Mouse (Mus musculus) liver, embryonic 15.5 days (tissue): ENCODE results near the gene Olfr550. TPM values are rescaled to one million over a fixed set of nuclear protein-coding genes. Genes with fewer than 3 reads are reported as not detected.

Source experiments
- ATAC-seq: fragments of 200-750 bp; cut with Nextera tagmentation; 2 replicates; pipeline ENCODE4 v1.8.0; 2017; ENCODE audit warnings: moderate number of reproducible peaks, mild to moderate bottlenecking, moderate library complexity; ENCODE audit not compliant: insufficient read depth
- H3K27ac ChIP-seq: fragments of 300-500 bp; sonication (generic); replicated peaks from 2 replicates; pipeline ENCODE4 v1.5.1; 2015; ENCODE audit warnings: mild to moderate bottlenecking, inconsistent platforms
- H3K27me3 ChIP-seq: fragments of 300-500 bp; sonication (generic); 2 replicates; pipeline ENCODE4 v1.6.1; 2015; ENCODE audit warnings: mild to moderate bottlenecking, inconsistent platforms
- H3K36me3 ChIP-seq: fragments of 300-500 bp; sonication (generic); replicated peaks from 2 replicates; pipeline ENCODE4 v1.6.1; 2015; ENCODE audit warnings: moderate library complexity, mild to moderate bottlenecking, inconsistent platforms
- H3K4me1 ChIP-seq: fragments of 300-500 bp; sonication (generic); replicated peaks from 2 replicates; pipeline ENCODE4 v1.6.1; 2015; ENCODE audit warnings: inconsistent platforms
- H3K4me2 ChIP-seq: fragments of 300-500 bp; sonication (generic); 2 replicates; pipeline ENCODE4 v1.6.1; 2015; ENCODE audit warnings: moderate library complexity, mild to moderate bottlenecking, inconsistent platforms
- H3K4me3 ChIP-seq: fragments of 300-500 bp; sonication (generic); replicated peaks from 2 replicates; pipeline ENCODE4 v1.5.1; 2015; ENCODE audit warnings: mild to moderate bottlenecking, inconsistent platforms
- H3K9ac ChIP-seq: fragments of 300-500 bp; sonication (generic); 2 replicates; pipeline ENCODE4 v1.6.1; 2015; ENCODE audit warnings: moderate library complexity, mild to moderate bottlenecking, inconsistent platforms
- H3K9me3 ChIP-seq: fragments of 300-500 bp; sonication (generic); replicated peaks from 2 replicates; pipeline ENCODE4 v1.6.1; 2016; ENCODE audit warnings: inconsistent platforms
- WGBS: fragments of 180-500 bp; shearing (Covaris S2); methylation state at CpG from one replicate; pipeline ENCODE4 v1.1.7; 2015; ENCODE audit warnings: mixed read lengths; ENCODE audit not compliant: insufficient replicate concordance; 5-methylcytosine and 5-hydroxymethylcytosine counted together
- polyA plus RNA-seq: library from polyadenylated mRNA; unstranded; fragments of >200 nt; fragmentation: Nextera tagmentation; extraction: Ambion mirVana; gene quantifications from 2 replicates; pipeline ENCODE4 v1.2.1, GENCODE M21; 2015

Gene Olfr550
- polyA plus RNA-seq, result not detected in 2 replicates

DNA sequence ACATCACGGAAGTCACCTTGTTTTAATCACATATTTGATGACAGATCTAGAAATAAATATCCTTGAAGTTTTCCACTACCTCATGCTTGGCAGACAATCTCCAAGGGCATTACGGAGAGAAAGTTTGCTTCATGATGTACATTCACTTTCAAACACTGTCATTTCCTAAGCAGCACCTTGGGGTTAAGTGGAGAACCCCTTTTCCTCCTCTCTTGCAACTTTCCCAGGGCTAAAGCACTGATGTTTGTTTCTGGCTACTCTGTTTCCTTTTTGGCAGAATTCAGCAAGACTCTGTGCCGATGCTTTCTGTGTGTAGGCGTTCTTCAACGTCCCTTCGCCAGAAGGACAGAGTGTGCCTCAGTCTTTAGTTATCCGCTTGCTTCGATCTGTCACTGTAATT is at the start of gene Olfr550:
TSS of gene Olfr550 (plus strand) at position 301 of the 400 bp plus-strand sequence.
- no peaks in the 10 kb centered on the region for H3K9me3 ChIP-seq
- H3K27ac ChIP-seq, result no peak within 1 kb of the TSS
- H3K9ac ChIP-seq, result no peak within 1 kb of the TSS
- ATAC-seq, result no peak
- H3K4me3 ChIP-seq, result no peak within 1 kb of the TSS
- H3K4me2 ChIP-seq, result no peak within 1 kb of the TSS
- H3K4me1 ChIP-seq, result no peaks in the 10 kb centered on the region
- no peaks in the 10 kb centered on the region for H3K27me3 ChIP-seq
- WGBS, result 75% methylated on average over 8 of the region's 8 CpGs
- H3K36me3 ChIP-seq, result no peaks in the 10 kb centered on the region

DNA sequence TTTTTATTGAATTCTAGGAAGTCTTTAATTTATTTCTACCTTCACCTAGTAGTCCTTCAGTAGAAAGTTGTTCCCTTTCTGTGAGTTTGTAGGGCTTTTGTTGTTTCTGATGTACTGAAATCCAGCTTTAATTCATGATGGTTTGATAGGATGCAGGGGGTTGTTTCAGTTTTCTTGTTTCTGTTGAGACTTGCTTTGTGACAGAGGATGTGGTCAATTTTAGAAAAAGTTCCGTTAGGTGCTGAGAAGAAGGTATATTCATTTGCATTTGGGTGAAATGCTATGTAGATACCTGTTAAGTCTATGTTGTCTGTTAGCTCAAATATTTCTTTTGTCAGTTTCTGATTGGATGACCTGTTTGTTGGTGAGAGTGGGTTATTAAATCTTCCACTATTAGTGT is 42.2 kb upstream of the Olfr550 start:
- Histone ChIP-seq H3K4me2 (no peak overlapping the region), H3K9ac (no peak overlapping the region), H3K4me3 (no peak overlapping the region), H3K27ac (no peak overlapping the region), H3K36me3 (no peaks in the 10 kb centered on the region), H3K9me3 (no peaks in the 10 kb centered on the region), H3K4me1 (no peaks in the 10 kb centered on the region), H3K27me3 (no peaks in the 10 kb centered on the region)
- WGBS, result 52% methylated on average over 1 of the region's 1 CpGs
- ATAC-seq, result no peak

- Histone ChIP-seq H3K27ac (no peak within 1 kb of the TSS), H3K4me1 (no peaks in the 10 kb centered on the region), H3K9me3 (no peaks in the 10 kb centered on the region), H3K9ac (no peak within 1 kb of the TSS), H3K27me3 (no peaks in the 10 kb centered on the region), H3K4me2 (no peak within 1 kb of the TSS), H3K4me3 (no peak within 1 kb of the TSS), H3K36me3 (no peaks in the 10 kb centered on the region)
- 36% methylated on average over 1 of the region's 1 CpGs for WGBS
- ATAC-seq, result no peak
Measured at GRCm38 (mm10) chr7:102534449-102534848, 36.8 kb upstream of the Olfr550 start, which contains the start of gene Olfr547. Gene Olfr547 (plus strand): TSS chr7:102534749.

- no peaks in the 10 kb centered on the region for H3K36me3 ChIP-seq
- no peak for ATAC-seq
- no peak within 1 kb of the TSS for H3K4me3 ChIP-seq
- no peaks in the 10 kb centered on the region for H3K9me3 ChIP-seq
- no peaks in the 10 kb centered on the region for H3K4me1 ChIP-seq
- WGBS, result 57% methylated on average over 2 of the region's 2 CpGs
- H3K9ac ChIP-seq, result no peak within 1 kb of the TSS
- no peak within 1 kb of the TSS for H3K4me2 ChIP-seq
- H3K27ac ChIP-seq, result no peak within 1 kb of the TSS
- H3K27me3 ChIP-seq, result no peaks in the 10 kb centered on the region
Measured at GRCm38 (mm10) chr7:102540596-102540995, 30.6 kb upstream of the Olfr550 start, which contains the start of gene Olfr548-ps1. Gene Olfr548-ps1 (plus strand): TSS chr7:102540896.

- no peaks in the 10 kb centered on the region for H3K36me3 ChIP-seq
- ATAC-seq, result no peak
- H3K4me3 ChIP-seq, result no peak overlapping the region
- 27% methylated on average over 3 of the region's 3 CpGs for WGBS
- H3K27me3 ChIP-seq, result no peaks in the 10 kb centered on the region
- H3K4me1 ChIP-seq, result no peaks in the 10 kb centered on the region
- H3K9me3 ChIP-seq, result no peaks in the 10 kb centered on the region
- H3K4me2 ChIP-seq, result no peak overlapping the region
- no peak overlapping the region for H3K27ac ChIP-seq
- no peak overlapping the region for H3K9ac ChIP-seq
Measured at GRCm38 (mm10) chr7:102541251-102541650, 30.0 kb upstream of the Olfr550 start.

- no peak for ATAC-seq
- Histone ChIP-seq H3K4me3 (no peak within 1 kb of the TSS), H3K36me3 (no peaks in the 10 kb centered on the region), H3K4me1 (no peaks in the 10 kb centered on the region), H3K27ac (no peak within 1 kb of the TSS), H3K4me2 (no peak within 1 kb of the TSS), H3K27me3 (no peaks in the 10 kb centered on the region), H3K9me3 (no peaks in the 10 kb centered on the region), H3K9ac (no peak within 1 kb of the TSS)
- WGBS, result 63% methylated on average over 3 of the region's 3 CpGs
Measured at GRCm38 (mm10) chr7:102549570-102549969, 21.7 kb upstream of the Olfr550 start, which contains the start of gene Olfr549. Gene Olfr549 (plus strand): TSS chr7:102549870.

GRCm38 (mm10) chr7:102553279-102553678 is 18.0 kb upstream of the Olfr550 start:
- no peak for ATAC-seq
- Histone ChIP-seq H3K4me2 (no peak overlapping the region), H3K36me3 (no peaks in the 10 kb centered on the region), H3K4me1 (no peaks in the 10 kb centered on the region), H3K9ac (no peak overlapping the region), H3K4me3 (no peak overlapping the region), H3K27me3 (no peaks in the 10 kb centered on the region), H3K9me3 (no peaks in the 10 kb centered on the region), H3K27ac (no peak overlapping the region)
- WGBS, result 42% methylated on average over 3 of the region's 3 CpGs

DNA sequence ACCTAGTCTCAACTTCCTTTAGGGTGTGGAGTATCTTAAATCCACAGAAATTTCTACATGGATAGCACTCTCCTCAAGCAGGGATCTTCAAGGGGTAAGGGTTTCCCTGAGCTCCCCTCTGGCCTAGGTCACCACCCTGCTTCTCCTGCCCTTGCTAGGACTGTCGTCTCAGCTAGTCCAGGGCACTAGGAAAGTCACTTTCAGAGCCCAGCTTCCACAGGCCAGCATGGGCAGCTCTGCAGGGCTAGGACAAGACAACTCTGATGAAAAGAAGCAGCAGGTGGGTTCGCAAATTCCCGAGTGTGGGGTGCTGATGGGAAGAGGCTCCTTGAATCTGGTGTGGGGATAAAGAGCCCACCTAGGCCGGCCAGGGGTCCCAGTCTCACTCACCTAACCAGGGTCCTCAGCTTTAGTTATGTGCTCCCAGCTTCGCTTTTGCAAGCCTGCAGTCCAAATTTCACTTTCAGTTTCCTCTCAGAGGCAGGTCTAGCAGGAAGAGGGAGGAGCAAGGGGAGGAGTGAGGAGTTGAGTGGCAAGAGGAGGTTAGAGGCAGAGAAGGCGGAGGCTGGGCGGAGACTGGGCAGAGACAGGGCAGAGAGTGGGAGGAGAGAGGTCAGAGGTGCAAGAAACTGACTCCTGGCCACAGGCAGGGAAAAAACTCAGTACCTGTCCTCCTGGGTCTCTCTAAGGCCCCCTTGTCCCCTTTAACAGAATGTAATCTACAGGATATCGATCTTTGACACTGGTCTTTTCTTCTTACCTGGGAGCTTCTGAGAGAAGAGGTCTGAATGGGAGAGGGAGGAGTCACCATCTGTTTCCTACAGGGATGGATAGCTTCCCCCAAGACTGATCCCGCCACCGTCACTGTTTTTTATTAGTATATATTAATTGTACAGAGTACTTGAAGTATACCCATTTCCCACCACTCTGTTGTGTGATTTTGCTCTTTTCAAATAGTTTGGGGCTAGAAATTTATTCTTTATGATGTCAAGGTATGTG is 5.9 kb upstream of the Olfr550 start, which contains the start of gene Trim21:
TSS of gene Trim21 (minus strand) at position 488 of the 999 bp plus-strand sequence.
- H3K36me3 ChIP-seq, result peaks cover 24% of the 10 kb centered on the region
- ATAC-seq, result peak; percentile 99
- peak within 1 kb of the TSS; percentile 64 for H3K9ac ChIP-seq
- peak within 1 kb of the TSS; percentile 75 for H3K4me3 ChIP-seq
- peak within 1 kb of the TSS; percentile 65 for H3K27ac ChIP-seq
- peaks cover 19% of the 10 kb centered on the region for H3K4me1 ChIP-seq
- 6% methylated on average over 10 of the region's 10 CpGs for WGBS
- no peaks in the 10 kb centered on the region for H3K27me3 ChIP-seq
- no peaks in the 10 kb centered on the region for H3K9me3 ChIP-seq
- H3K4me2 ChIP-seq, result peak within 1 kb of the TSS; percentile 83

GRCm38 (mm10) chr7:102566219-102566618 is 5.0 kb upstream of the Olfr550 start:
- ATAC-seq, result no peak
- peaks cover 19% of the 10 kb centered on the region for H3K4me1 ChIP-seq
- H3K4me2 ChIP-seq, result no peak overlapping the region
- H3K36me3 ChIP-seq, result peaks cover 16% of the 10 kb centered on the region
- no peak overlapping the region for H3K27ac ChIP-seq
- 74% methylated on average over 4 of the region's 4 CpGs for WGBS
- no peak overlapping the region for H3K4me3 ChIP-seq
- no peaks in the 10 kb centered on the region for H3K9me3 ChIP-seq
- H3K9ac ChIP-seq, result no peak overlapping the region
- H3K27me3 ChIP-seq, result no peaks in the 10 kb centered on the region

DNA sequence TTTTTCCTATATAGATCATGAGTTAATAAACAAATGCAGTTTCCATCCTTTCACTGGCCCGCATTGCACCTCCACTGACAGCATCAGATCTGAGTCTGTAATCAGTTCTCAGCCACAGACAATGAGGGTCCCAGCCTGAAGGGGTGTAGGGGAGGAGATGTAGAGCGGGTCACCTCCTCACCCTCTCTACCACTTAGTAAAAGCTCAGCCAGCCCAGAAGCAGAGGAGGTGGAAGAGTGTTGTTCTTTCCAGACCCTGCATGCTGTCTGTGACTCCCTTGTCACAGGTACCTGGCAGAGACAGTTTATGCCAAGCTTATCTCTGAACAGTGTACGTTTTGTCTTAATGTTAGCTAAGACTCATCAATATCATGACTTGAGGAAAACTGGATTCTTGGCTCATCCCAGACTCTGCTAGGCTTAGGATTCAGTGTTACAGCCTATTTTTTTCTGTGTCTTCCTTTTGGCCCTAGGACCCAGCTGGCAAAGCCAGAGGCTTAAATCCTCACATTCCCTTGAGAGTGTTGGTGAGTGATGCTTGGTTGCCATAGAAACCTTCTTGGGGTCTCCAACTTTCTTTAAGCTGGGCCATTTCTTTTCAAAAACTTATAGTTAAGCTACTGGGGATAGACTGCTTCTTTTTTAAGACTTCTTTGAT is 2.1 kb downstream of the Olfr550 start:
- Histone ChIP-seq H3K27me3 (no peaks in the 10 kb centered on the region), H3K27ac (no peak overlapping the region), H3K4me1 (no peaks in the 10 kb centered on the region), H3K4me2 (no peak overlapping the region), H3K4me3 (no peak overlapping the region), H3K36me3 (no peaks in the 10 kb centered on the region), H3K9ac (no peak overlapping the region), H3K9me3 (no peaks in the 10 kb centered on the region)
- WGBS, result 58% methylated on average over 3 of the region's 3 CpGs
- no peak for ATAC-seq

- no peak overlapping the region for H3K9ac ChIP-seq
- no peaks in the 10 kb centered on the region for H3K4me1 ChIP-seq
- no peak overlapping the region for H3K27ac ChIP-seq
- 10% methylated on average over 6 of the region's 6 CpGs for WGBS
- H3K9me3 ChIP-seq, result no peaks in the 10 kb centered on the region
- no peak overlapping the region for H3K4me3 ChIP-seq
- ATAC-seq, result no peak
- no peaks in the 10 kb centered on the region for H3K27me3 ChIP-seq
- H3K4me2 ChIP-seq, result no peak overlapping the region
- H3K36me3 ChIP-seq, result no peaks in the 10 kb centered on the region
Measured at GRCm38 (mm10) chr7:102575998-102576397, 4.8 kb downstream of the Olfr550 start.
